Mouse (Mus musculus) kidney, postnatal 0 days (tissue): Measurements from ENCODE around the gene Atp5f1. TPM values are rescaled to one million over a fixed set of nuclear protein-coding genes. Genes with fewer than 3 reads are reported as not detected.
"Not testable (repeated sequence)": the region's sequence is repeated elsewhere in the genome, so short reads cannot be mapped to it uniquely, and the experiment has no call there.

Experiments used
- ATAC-seq: fragments of 200-750 bp; cut with Nextera tagmentation; replicated peaks from 2 replicates; pipeline ENCODE4 v1.8.0; 2017; ENCODE audit warnings: low read depth, moderate number of reproducible peaks, moderate TSS enrichment, moderate library complexity; ENCODE audit not compliant: low FRiP score
- DNase-seq: peaks from one replicate; pipeline ENCODE4 v3.0.0-alpha.2; 2016; ENCODE audit warnings: low spot score
- H3K27ac ChIP-seq: fragments of 300-500 bp; sonication (generic); 2 replicates; pipeline ENCODE4 v1.5.1; 2014; ENCODE audit warnings: mild to moderate bottlenecking
- H3K27me3 ChIP-seq: fragments of 300-500 bp; sonication (generic); 2 replicates; pipeline ENCODE4 v1.6.1; 2014; ENCODE audit warnings: low read length, mixed read lengths; ENCODE audit not compliant: insufficient read depth
- H3K36me3 ChIP-seq: fragments of 300-500 bp; sonication (generic); 2 replicates; pipeline ENCODE4 v1.6.1; 2014; ENCODE audit warnings: low read length, mixed read lengths; ENCODE audit not compliant: insufficient read depth
- H3K4me1 ChIP-seq: fragments of 300-500 bp; sonication (generic); replicated peaks from 2 replicates; pipeline ENCODE4 v1.6.1; 2014; ENCODE audit warnings: antibody characterized with exemption, low read length, mixed read lengths; ENCODE audit not compliant: insufficient read depth
- H3K4me2 ChIP-seq: fragments of 300-500 bp; sonication (generic); 2 replicates; pipeline ENCODE4 v1.6.1; 2014; ENCODE audit warnings: mild to moderate bottlenecking, low read length, moderate library complexity, mixed read lengths
- H3K4me3 ChIP-seq: fragments of 300-500 bp; sonication (generic); replicated peaks from 2 replicates; pipeline ENCODE4 v1.5.1; 2014; ENCODE audit warnings: low read depth, low read length
- H3K9ac ChIP-seq: fragments of 300-500 bp; sonication (generic); 2 replicates; pipeline ENCODE4 v1.6.1; 2014; ENCODE audit warnings: low read depth, low read length
- H3K9me3 ChIP-seq: fragments of 300-500 bp; sonication (generic); replicated peaks from 2 replicates; pipeline ENCODE4 v1.6.1; 2016; ENCODE audit warnings: low read length, inconsistent platforms, mixed read lengths
- CTCF ChIP-seq: IDR thresholded peaks from 2 replicates; pipeline ENCODE4 v1.5.1; 2016; ENCODE audit warnings: antibody characterized with exemption, low read depth, mild to moderate bottlenecking, moderate library complexity
- WGBS: fragments of 180-500 bp; shearing (Covaris S2); extraction: QIAGEN DNeasy Blood & Tissue Kit; methylation state at CpG from one replicate; pipeline ENCODE4 v1.1.7; 2014; 5-methylcytosine and 5-hydroxymethylcytosine counted together
- polyA plus RNA-seq: library from polyadenylated mRNA; unstranded; fragments of >200 nt; fragmentation: Nextera tagmentation; extraction: Ambion mirVana; gene quantifications from 2 replicates; pipeline ENCODE4 v1.2.1, GENCODE M21; 2015

Atp5f1 gene
- polyA plus RNA-seq, 1 experiment from 2014 or later: 779 TPM

- ATAC-seq (no peak), DNase-seq (no peak)
- no peak for TF ChIP-seq CTCF
- Histone ChIP-seq H3K4me1 (no peaks in the 10 kb centered on the region), H3K4me3 (no peak overlapping the region), H3K9ac (no peak overlapping the region), H3K4me2 (no peak overlapping the region), H3K27me3 (no peaks in the 10 kb centered on the region), H3K36me3 (no peaks in the 10 kb centered on the region), H3K9me3 (no peaks in the 10 kb centered on the region), H3K27ac (no peak overlapping the region)
- WGBS: 87% methylated on average over 9 of the region's 9 CpGs
These were observed 35.3 kb downstream of the Atp5f1 start for GRCm38 (mm10) chr3:105924616-105925015.

DNA sequence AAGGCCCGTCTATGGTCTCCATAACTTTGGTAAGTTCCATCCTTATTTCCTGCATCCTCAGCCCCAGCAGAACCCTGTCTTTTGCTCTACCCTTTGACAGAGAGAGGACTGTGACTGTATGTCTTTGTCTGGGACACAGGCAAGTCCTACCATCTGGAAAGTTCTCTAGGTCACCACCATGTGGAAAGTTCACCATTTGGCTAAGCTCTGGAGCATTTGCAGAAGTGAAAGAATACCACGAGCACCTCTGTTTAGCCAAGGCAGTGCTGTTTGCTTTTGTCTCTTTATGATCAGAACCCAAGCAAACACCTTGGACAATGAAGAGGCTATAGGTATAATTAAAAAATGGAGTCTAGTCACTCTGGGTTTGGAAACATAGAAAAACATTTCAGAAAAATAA is 37.9 kb downstream of the Atp5f1 start:
- 76% methylated on average over 2 of the region's 2 CpGs for WGBS

GRCm38 (mm10) chr3:105920743-105921142 is 39.2 kb downstream of the Atp5f1 start:
- H3K9ac ChIP-seq, H3K27ac ChIP-seq, H3K4me3 ChIP-seq, ATAC-seq, H3K27me3 ChIP-seq, H3K36me3 ChIP-seq, H3K9me3 ChIP-seq, H3K4me2 ChIP-seq, DNase-seq, H3K4me1 ChIP-seq: not testable (repeated sequence)

More for the DNA sequence above, 37.9 kb downstream of the Atp5f1 start:
- DNase-seq: no peak
- H3K36me3 ChIP-seq: no peaks in the 10 kb centered on the region
- no peaks in the 10 kb centered on the region for H3K9me3 ChIP-seq
- H3K9ac ChIP-seq: no peak overlapping the region
- no peaks in the 10 kb centered on the region for H3K4me1 ChIP-seq
- ATAC-seq: no peak
- H3K4me2 ChIP-seq: no peak overlapping the region
- no peak overlapping the region for H3K27ac ChIP-seq
- H3K4me3 ChIP-seq: no peak overlapping the region
- no peaks in the 10 kb centered on the region for H3K27me3 ChIP-seq
- no peak for TF ChIP-seq CTCF

- WGBS: 77% methylated on average over 3 of the region's 3 CpGs
- H3K36me3 ChIP-seq: no peaks in the 10 kb centered on the region
- no peak for DNase-seq
- no peak overlapping the region for H3K9ac ChIP-seq
- ATAC-seq: no peak
- H3K27ac ChIP-seq: no peak overlapping the region
- TF ChIP-seq CTCF: no peak
- H3K4me1 ChIP-seq: no peaks in the 10 kb centered on the region
- H3K4me3 ChIP-seq: no peak overlapping the region
- no peaks in the 10 kb centered on the region for H3K27me3 ChIP-seq
- H3K4me2 ChIP-seq: no peak overlapping the region
- no peaks in the 10 kb centered on the region for H3K9me3 ChIP-seq
These were observed 41.5 kb downstream of the Atp5f1 start for GRCm38 (mm10) chr3:105918355-105918745.

GRCm38 (mm10) chr3:105917656-105918354 is 42.1 kb downstream of the Atp5f1 start:
- Histone ChIP-seq H3K9me3 (no peaks in the 10 kb centered on the region), H3K4me3 (no peak overlapping the region), H3K4me2 (no peak overlapping the region), H3K27me3 (no peaks in the 10 kb centered on the region), H3K27ac (no peak overlapping the region), H3K36me3 (no peaks in the 10 kb centered on the region), H3K4me1 (no peaks in the 10 kb centered on the region), H3K9ac (no peak overlapping the region)
- no peak for DNase-seq
- WGBS: 63% methylated on average over 10 of the region's 10 CpGs
- no peak for TF ChIP-seq CTCF
- ATAC-seq: no peak

- not testable (repeated sequence) for H3K4me2 ChIP-seq, H3K4me1 ChIP-seq, ATAC-seq, H3K27me3 ChIP-seq, H3K9ac ChIP-seq, H3K36me3 ChIP-seq, H3K27ac ChIP-seq, H3K9me3 ChIP-seq, H3K4me3 ChIP-seq, DNase-seq
These were observed 43.4 kb downstream of the Atp5f1 start for GRCm38 (mm10) chr3:105916455-105916854.

GRCm38 (mm10) chr3:105915281-105915680 is 44.6 kb downstream of the Atp5f1 start:
- DNase-seq (no peak), ATAC-seq (no peak)
- H3K4me2 ChIP-seq: no peak overlapping the region
- no peaks in the 10 kb centered on the region for H3K4me1 ChIP-seq
- no peak overlapping the region for H3K4me3 ChIP-seq
- whole genome bisulfite sequencing: 24% methylated on average over 1 of the region's 1 CpGs
- no peaks in the 10 kb centered on the region for H3K9me3 ChIP-seq
- TF ChIP-seq CTCF: no peak
- no peaks in the 10 kb centered on the region for H3K27me3 ChIP-seq
- H3K36me3 ChIP-seq: no peaks in the 10 kb centered on the region
- H3K27ac ChIP-seq: no peak overlapping the region
- no peak overlapping the region for H3K9ac ChIP-seq
